Mouse (Mus musculus) right cerebral cortex, postnatal 10 days (tissue): ENCODE measurements around the gene Zmynd8.
"Not testable (repeated sequence)": the region's sequence is repeated elsewhere in the genome, so short reads cannot be mapped to it uniquely, and the experiment has no call there.

Experiments
- DNase-seq, 2 experiments: peaks; one replicate each; pipeline ENCODE4 v3.0.0; 2021; ENCODE audit warnings: low spot score in 2 of 2

Gene Zmynd8

DNA sequence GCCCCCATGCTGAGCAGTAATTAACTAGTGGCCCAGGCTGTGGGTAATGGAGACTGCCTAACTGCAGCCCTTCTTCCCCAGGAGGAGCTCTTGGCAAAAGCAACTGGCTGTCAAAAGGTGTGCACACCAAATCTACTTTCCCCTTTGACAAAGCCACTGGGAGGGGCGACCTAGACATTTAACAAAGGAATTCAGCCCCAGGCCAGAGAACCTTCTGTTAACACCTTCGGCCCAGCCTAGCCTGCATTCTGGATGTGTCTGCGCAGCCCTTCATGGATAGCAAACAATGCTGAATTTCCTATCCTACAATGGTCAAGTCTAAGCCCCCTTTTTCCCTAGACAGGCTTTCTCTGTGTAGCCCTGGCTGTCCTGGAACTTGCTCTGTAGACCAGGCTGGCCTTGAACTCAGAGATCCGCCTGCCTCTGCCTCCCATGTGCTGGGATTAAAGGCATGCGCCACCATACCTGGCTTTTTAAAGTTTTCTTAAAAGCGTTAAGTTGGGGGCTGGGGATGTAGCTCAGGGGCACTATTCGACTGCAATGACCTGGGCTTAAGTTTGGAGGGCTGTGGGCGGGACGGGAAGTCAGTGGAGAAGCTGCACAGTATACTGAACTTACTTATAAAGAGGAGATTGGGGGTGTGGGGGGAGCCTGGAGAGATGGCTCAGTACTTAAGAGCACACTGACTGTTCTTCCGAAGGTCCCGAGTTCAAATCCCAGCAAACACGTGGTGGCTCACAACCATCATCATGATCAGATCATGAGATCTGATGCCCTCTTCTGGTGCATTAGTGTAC lies 90.4 kb downstream of the Zmynd8 start:
- DNase-seq: no peak

DNA sequence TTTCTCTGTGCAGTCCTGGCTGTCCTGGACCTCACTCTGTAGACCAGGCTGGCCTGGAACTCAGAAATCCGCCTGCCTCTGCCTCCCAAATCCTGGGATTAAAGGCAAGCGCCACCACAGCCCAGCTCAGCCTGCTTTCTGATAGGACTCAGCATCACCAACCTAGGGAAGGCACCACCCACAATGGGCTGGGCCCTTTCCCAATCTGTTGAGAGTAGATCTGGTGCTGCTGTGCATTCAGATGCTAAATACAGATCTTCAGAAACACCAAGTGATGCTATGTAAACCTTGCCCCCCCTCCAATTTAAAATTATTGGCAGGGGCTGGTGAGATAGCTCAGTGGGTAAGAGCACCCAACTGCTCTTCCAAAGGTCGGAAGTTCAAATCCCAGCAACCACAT lies 98.6 kb downstream of the Zmynd8 start:
- not testable (repeated sequence) for DNase-seq

DNA sequence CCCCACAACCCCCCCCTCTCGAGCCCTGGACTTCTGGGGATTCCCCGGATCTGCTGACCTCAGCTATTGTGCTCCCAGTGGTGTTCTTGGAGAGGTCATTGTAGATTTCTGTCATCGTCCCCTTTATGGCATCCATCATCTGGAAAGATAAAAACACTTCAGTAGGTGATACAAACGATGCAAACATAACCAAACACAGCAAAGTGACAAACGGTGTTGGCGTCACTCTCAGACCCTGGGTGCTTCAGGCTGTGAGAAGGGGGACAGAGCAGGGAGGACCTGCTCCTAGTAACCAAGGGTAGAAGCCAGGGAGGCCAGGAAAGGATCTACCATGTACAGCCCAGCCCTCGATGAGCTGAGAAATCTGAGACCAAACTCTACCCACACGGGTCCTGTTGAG lies 100.9 kb downstream of the Zmynd8 start:
- DNase-seq: no peak

DNA sequence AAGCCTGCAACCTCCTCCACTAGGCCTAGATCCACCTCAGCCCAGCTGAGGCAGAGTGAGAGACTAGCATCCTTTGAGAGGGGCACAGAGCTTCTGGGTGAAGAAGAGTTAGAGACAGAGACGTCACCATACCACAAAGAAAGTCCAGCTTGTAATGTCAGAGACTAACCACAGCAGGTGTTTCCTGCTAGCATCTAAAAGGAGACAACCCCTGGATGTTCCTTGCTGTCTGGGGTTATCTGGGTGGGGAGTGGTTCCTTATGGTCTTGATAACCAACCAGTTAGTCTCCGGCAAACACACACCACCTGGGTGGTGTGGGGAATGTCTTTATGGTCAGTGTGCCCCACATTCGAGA lies 105.6 kb downstream of the Zmynd8 start:
- DNase-seq: no peak

DNA sequence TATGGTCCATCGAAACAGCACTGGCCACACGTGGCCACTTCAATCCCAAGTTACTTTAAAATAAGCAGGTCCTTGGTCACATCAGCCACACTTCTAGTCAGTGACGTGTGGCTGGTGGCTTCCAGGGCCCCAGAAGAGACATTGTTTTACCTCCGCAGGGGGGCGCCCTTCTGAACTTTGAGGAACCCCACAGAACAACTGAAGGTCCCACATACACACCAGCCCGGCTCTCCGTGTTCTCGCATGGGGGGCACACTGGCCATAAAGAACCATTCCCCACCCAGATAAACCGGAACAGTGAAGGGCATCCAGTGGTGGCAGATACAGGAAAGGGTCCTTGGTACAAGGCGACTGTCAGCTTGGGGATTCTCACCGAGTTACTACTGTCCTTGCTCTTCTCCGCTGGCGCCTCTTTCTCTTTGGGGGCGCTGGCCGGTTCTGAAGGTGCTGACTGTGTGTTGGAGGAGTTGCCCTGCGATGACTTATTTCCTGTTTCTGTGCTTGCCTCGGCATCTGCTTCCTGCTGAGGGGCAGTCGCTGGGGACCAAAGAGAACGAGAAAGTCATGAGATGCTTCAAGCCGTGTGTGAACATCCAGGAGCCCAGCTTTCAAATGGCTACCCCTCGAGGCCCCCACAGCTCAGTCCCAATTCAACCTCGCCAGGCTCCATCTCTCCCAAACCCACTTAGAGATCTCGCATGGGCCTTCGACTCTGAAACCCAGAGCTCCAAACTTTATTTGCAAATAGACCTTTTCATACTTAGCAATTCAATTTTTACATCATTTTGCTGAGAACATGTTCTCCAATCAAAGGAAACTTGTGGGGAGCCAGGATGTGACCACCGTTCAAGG lies 106.2 kb downstream of the Zmynd8 start:
- no peak for DNase-seq

DNA sequence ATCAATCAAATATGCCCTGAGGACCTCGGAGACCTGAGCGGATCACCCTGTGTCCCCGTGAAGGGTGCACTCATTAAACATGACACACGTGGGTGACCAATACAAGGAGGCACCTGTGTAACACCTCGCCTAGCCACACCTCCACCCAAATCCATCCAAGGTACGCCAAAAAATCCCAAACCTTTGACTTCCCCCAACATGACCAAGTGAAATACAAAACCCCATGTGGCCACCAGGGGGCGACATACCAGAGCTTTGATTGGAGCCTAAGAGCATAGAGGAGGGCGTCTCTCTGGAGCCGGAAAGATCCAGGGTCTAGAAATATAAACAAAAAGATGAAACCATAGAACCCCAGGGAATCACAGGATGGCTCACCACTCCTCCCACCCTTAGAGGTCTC lies 107.2 kb downstream of the Zmynd8 start:
- DNase-seq: peak in 1 of 2 experiments; percentile 68

DNA sequence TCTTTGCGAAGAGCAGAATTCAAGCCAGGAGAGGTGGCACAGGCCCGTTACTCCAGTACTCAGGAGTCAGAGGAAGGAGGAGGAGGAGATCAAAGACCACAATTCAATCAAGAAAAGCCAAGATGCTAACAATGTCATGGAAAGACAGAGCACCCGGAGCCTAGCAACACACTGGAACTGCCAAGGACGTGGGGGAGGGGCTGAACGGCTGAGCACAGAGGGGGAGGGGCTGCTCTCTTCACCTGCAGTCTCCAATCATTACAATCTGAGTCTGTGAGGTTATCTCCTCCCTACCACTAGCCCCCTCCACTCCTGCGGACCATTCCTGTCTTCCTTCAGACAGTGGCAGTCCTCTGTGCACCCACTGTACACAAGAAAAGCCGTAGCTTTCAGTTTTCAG lies 107.8 kb downstream of the Zmynd8 start:
- no peak for DNase-seq

DNA sequence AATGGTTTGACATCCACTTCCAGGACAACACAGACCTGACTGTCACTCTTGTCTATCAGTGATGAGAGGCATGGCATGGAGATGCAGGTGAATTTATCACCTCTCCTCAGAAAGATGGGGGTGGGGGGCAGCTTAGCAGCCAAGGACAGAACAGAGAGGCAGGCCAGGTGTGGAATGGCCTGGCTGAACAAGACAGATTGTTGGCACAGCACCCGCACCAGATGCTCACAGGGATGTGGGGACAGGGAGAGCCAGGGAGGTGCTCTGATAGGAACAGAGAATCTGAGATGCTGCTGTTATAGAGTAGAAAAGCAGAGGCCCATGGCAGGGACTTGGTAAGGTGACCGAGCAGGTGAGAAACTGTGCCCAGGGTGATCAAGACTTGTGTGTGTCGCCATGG lies 109.1 kb downstream of the Zmynd8 start:
- DNase-seq: no peak

DNA sequence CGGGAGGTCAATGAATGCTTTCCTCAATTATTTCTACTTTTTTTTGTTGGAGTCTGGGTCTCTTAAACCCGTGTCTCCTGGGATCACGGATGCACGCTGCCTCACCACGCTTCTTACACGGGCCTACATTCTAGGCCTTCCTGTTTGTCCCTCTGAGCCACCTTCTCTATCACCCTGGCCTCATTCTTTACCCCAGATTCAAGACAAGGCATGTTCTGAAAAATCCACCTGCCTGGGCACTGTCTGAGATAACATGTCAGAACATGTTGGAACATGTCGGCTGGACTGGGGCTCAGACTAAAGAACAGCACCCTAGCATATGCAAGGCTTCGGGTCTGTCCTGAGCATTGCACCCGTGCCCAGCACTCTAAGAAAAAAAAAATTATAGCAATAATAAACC lies 110.0 kb downstream of the Zmynd8 start:
- no peak for DNase-seq

DNA sequence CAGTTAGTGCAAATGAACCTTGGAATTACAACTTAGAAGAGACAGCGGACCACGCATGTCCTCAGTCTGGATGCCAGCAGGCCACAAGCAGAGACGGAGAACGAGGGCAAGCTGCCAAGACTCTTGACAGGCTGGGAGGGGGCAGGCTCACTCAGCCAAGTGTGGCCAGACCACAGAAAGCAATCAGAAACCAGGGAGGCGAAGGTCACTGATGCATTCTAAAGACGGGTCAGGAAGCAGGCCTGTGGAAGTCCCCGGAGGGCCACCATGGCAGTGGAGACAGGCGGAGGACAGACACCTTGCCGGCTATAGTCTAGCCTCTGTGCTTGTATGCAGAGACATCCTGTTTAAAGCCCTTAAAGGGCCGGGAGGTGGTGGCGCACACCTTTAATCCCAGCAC lies 110.8 kb downstream of the Zmynd8 start:
- DNase-seq: peak; percentile 88 to 90

DNA sequence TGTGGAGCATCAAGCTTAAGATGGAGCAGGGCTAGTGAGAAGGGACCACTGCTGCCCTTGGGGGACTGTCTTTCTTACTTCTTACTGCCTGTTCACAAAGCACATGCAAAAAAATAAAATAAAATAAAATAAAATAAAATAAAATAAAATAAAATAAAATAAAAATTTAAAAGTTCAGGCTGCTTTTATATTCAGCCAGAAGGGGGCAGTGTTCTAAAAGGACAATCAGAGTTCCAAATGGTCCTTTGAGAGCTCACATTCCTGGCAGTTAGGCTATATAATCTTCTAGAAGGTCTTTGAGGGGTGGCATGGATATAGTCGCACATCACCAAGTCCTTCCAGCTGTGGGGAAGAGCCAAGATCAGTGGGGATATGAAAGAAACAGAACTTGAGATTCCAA lies 112.3 kb downstream of the Zmynd8 start:
- DNase-seq: no peak

DNA sequence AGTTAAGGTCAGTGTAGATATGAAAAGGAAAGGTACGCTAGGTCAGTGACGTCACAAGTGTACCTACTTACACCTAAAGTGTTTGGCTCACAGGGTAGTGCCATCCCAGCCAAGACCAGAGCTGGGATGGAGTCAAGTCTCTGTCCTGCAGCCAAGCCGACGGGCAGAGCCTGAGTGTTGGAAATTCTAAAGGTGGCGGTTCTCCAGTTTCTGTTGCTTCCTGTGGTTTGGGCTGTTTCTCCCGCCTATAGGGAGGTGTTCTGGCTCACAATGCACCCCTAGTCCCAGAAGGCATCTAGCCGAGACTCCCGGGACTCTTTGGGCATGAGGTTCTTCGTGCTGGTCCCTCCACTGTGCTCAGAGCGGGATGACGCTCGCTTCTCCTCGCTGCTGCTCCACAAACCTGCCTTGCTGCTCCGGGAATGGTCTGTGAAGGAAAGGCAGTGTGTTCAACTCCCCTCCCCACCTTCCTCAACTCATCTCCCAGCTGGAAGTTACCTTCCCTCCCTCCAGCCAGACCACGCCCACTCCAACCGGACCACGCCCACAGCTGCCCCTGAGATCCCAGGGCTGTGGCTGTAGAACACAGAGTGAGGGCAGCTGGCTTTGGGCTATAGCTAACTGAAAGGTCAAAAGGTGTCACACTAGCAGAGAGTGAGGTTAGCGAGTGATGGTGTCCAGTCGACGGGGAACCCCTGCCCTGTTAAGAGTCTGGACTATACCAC lies 113.3 kb downstream of the Zmynd8 start:
- DNase-seq: no peak

DNA sequence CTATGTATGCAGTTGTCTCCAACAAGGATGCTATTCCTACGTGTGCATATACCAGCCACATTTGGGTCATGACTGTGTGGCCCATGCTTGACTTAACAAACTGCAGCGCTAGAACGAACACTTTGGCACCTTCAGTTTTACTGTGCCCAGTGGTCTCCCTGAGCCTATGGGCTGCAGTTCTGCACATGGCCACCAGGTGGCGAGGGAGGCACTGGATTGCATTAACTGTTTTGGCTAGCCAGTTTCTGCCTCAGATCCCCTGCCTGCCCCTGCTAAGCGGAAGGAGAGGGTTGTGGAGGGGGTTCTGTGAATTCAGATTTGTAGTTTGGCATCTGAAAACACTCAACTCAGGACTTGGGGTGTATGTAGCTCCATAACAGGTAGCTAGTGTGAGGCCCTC lies 116.5 kb downstream of the Zmynd8 start:
- peak; percentile 89 to 91 for DNase-seq

DNA sequence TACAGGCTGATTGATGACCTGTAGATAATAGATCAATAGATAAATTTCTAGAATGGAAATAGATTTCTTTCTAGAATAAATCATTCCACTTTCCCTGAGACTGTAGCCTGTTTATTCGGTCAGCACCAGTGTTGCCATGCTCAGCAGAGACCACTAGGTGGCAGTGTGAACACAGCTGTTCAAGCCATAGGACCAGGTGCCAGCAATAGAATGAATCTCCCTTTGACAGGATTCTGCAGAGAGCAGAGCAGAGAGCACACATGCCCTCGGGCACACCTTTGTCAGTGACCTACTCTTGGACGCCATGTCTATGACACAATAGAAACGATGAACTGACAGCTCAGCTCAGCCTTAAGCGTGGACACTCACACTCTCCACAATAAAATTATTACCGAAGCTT lies 119.9 kb downstream of the Zmynd8 start:
- DNase-seq: peak; percentile 90 to 91

DNA sequence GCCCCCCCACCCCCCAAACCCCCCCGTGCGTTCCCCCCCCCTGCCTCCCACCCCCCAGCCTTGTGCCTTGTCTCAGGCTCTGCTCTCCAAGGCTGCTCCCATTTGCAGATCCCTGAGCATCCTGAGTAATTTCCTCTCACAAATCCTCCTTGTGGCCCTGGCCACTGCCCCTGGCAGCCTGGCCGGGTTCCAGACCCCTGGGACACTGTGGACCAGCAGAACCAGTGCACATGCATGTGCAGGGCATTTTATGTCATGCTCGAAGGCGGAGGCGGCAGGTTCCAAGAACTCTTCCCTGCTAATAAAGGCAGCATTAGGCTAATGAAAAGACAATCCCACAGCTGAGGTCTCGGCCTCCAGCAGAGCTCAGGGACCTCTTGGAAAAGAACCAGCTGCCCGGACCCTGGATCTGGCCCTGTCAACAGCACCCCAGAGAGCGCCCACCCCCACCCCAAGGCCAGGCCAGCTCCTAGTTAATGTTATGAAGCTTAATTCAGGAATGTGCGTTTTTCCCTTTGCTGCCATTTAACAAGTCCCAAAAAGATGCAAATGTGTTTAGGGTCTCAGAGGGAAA lies 129.4 kb downstream of the Zmynd8 start:
- no peak for DNase-seq

DNA sequence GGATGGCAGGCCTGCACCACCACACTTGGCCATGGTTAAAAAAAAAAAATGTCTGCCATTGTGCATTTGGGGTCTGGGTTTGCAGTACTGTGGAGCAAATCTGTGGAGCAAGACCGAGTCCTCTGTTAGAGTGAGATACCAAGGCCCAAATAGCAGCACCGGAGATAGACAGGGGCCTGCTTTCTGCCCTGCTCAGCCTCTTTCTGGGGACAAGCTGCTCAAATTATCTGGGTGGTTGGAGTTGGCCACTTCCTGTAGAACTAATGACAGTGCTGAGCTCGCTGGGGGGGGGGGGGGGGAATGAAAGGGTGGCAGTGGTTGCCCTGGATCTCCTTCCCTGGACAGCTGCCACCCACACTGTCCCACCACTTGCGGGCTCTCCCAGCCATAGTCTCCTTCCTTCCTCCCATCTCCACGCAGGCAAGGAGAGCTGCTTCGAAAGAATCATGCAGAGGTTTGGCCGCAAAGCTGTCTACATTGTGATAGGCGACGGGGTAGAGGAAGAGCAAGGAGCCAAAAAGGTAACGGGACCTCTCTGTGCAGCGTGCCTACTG lies 129.9 kb downstream of the Zmynd8 start:
- no peak for DNase-seq

DNA sequence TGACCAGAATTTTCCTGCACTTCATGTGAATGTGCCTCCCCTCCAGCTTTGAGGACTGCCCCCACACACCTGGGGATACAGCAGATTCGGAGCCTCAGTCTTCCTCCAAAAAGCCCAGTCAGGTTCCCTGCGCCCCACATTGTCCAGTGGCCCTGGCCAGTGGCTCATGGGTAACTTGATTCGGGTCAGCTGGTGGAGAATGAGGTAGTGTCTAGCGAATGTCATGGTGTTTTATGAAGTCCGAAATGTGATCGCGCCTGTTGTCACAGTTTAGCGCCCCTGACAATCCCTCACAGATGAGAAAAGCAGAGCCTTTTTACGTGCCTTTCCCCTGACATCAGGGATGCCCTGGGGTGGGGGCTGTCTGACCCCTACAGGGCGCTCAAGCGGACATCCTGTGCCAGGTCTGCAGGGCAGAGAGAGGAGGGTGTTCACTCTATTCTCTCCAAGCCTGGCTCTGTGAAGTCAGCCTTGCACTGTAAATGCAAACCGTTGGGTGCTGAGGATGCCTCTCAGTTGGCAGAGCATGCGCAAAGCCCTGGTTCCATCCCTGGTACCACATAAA lies 139.3 kb downstream of the Zmynd8 start:
- no peak for DNase-seq

DNA sequence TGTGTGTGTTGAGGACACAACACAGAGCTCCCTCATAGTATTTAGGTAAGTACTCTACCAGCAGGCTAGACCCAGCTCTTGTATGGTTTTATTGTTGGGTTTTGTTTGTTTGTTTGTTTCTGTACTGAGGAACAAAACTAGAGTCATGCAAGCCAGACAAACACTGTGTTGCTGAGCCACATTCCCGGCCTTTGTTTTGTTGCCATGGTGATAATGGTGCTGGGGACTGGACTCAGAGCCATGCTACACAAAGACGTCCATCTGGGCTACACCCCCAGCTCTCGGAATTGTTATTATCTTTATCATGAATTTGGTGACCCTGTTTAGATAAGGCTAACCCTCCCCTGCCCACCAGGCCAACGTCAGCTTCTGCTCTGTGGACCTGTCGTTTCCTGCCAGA lies 140.3 kb downstream of the Zmynd8 start:
- DNase-seq: no peak

DNA sequence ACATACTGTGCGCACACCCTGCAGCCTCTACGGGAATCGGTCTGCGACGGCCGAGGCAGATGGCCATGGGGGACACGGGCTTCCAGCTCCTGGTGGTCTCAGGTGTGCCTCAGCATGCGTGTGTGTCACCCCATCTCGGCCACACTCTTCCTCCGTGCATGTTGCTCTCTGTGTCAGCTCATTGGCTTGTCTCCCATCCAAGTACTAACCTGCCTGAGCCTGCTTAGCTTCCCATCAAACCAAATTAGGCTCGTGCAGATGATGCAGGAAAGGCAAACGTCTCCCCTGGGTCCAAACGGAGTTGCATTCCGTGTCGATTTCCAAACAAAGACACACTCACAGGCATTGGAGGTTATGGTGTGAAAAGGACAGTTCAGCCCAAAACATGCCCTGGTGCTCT lies 141.0 kb downstream of the Zmynd8 start:
- DNase-seq: no peak

DNA sequence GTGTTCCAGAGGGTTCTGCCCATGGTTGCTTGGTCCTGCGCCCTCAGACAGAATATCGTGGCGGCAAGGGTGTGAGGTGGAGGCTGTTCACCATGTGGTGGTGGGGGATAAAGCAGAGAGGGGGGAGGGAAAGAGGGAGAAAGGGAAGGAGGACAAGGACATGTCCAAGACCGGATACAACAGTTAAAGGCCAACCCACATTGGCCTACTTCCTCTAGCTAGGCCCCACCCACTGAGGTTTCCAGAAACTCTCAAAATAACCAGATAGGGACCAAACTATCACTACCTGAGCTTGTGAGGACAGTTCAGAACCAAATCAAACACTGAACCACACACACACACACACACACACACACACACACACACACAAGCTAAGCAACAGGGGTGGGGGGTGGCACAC lies 146.1 kb downstream of the Zmynd8 start:
- DNase-seq: no peak

DNA sequence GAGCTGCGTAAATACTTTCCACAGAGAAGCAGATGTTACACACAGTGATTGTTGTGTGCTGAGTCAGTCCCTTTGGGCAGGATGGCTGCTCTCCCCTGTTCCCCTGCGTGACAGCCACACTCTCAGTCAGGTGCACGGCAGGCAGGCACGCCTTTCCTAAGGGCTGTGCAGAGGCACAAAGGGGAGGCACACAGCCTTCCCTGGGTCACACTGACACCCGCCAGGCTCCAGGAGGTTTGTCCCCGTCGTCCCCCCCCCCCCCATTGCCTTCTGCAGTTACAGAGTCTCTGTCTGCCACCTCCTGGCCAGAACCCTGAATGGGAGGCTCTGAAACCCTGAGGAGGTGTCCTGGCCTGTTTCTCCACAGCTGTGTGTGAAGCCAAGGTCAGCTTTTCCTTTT lies 147.7 kb downstream of the Zmynd8 start:
- DNase-seq: no peak

DNA sequence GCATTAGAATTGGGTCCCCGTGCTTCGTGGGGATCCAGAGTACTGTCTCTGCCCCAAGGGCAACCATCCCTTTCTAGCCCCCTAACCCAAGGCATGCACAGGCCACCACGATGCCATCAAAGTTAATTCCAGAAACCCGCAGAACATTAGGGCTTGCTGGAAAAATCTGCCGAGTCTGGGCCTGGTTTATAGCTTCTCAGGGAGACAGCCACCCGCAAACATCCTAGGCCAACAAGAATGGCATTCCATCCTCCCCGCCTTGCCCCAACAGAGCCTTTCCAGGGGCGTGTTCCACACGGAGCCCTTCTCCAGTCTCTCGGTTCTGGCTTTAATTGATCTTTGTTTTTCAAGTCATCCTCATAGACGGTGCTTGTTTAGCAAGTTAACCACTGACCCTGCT lies 150.4 kb downstream of the Zmynd8 start:
- no peak for DNase-seq
